Mouse (Mus musculus) thymus, postnatal 4 days (tissue): ENCODE results near the gene Plpp1.
A peak's percentile ranks its signal among the peaks of the same experiment; 100 is the strongest.

Source experiments
- DNase-seq: peaks from one replicate; pipeline ENCODE4 v3.0.0; 2021

The Plpp1 gene

DNA sequence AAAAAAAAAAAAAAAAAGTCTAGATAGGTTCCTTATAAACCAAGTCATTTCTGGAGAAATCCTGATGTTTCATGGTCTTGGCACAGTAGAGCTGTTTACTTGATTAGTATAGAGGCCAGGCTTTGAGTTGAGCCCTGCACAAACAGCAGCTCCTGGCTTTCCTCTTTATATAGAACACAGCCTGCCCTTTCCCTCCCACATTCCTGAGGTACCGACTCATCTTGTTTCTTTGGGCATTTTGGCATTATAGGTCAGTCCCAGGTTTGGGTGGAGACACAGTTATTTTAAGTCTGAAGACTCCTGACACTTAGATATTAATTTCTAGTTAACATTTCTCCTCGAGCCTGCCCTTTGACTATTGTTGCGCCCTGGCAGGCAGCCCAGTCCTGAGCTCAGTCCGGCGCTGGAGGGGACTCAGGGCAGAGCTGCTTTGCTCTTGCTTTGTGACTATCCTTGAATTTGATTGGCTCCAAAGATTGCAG, 61.3 kb downstream of the Plpp1 start:
- no peak for DNase-seq

- no peak for DNase-seq
Observed at GRCm38 (mm10) chr13:112862342-112862741, 61.8 kb downstream of the Plpp1 start.

- no peak for DNase-seq
Observed at GRCm38 (mm10) chr13:112862978-112863677, 62.5 kb downstream of the Plpp1 start.

DNA sequence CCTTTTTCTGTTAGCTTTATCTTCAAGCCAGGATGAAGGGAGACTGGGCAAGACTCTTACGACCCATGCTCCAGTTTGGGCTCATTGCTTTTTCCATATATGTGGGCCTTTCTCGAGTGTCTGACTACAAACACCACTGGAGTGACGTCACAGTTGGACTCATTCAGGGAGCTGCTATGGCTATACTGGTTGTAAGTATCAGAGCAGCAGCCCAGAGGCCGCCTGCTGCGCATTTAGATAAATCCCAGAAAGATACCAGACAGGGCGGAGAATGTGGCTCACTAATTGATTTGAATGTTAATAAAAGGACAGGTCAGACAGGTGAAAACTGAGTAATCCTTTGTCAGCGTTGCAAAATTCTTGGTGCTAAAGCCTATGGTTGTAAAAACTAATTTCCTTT, 66.2 kb downstream of the Plpp1 start:
- no peak for DNase-seq

DNA sequence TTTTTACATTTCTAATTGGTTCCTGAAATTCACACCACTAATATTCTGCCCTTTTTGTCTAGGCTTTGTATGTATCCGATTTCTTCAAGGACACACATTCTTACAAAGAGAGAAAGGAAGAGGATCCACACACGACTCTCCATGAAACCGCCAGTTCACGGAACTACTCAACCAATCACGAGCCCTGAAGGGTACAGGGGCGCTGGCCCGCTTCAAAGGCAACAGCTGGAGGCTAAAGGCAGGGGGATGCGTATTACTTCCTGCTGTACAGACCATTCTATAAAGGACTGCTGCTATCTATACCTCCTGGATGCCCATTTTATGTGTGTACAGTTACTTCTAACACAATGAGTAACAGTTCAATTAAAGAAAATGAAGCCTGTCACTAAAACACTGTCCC, 66.8 kb downstream of the Plpp1 start:
- no peak for DNase-seq

DNA sequence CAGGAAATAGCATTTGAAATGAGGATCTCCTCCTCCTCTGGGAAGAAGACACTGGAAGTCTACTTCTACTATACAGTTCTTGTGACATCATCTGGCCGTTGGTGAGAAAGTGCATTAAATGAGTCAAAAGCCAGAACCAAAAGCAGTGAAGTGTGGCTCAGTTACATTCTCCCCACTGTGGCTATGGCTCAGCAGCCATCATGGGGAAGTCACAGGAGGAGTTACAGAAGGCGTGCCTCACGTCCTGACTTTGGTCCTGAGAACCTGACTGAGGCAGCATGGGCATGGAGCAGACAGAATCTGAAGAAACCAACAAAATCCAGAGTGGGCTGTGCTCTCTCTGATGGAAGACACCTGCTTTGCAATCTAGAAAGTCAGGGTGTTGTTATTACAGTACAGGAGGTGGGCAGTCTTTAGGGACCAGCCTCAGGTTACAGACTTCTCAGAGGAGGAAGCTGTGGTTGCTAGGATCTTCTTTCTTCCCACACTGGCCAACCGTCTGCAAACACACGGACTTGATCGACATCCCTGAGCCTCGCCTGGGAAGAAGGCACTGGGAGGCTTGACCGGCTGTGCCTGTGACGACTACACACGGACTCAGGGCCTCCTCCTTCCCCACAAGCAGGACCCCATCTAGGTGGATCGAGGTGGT, 69.6 kb downstream of the Plpp1 start:
- DNase-seq = no peak

DNA sequence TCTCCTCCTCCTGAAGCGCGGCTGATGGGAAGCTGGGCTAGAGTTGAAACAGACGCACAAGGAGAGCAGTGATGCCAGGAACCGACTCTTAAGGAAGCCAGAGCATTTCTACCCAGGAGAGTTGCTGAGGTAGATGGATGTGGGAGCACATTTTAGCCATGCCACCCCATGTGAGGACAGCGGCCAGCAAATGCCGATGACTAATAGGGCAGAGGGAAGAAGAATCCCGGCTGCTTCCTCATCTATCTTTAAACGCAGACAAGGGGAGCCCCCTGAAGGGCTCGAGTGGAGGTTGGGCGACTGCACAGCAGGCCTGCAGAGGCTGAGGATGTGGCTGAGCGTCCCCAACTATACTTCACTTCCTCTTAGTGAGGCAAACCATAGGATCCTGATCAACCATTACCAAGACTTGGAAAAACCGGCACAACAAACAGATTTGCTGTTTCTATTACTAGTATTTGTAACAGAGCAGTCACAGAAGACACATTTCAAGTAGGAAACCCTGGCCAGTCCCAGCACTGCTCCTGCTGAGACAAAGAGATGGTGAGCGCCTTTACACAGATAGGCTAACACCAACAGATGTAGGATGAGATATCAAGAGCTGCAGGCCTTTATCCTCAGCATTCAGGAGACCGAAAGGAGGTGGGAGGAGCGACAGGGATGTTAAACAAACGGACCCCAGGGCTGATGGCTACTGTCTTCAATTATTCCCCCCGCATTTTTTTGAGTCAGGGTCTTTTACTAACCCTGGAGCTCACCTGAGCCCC, 71.1 kb downstream of the Plpp1 start:
- no peak for DNase-seq

- no peak for DNase-seq
Observed at GRCm38 (mm10) chr13:112887234-112887633, 86.6 kb downstream of the Plpp1 start.

DNA sequence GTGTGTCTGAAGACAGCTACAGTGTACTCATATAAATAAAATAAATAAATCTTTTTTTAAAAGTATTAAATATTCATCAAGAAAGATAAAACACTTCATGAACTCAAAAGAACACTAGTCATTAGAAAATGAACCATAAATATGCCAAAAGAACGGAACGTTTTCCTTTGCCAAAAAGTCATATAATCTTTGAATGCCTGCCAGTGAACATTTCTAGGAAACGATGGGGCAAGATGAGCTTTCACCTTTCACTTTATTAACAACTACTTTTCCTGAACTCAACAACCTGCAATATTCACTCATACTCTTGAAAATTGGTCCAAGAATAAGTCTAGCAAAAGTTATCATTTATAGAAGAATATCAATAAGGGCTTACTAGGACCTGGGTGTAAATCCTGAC, 101.6 kb downstream of the Plpp1 start:
- no peak for DNase-seq

- peak; percentile 49 for DNase-seq
Observed at GRCm38 (mm10) chr13:112909663-112910062, 109.1 kb downstream of the Plpp1 start.

DNA sequence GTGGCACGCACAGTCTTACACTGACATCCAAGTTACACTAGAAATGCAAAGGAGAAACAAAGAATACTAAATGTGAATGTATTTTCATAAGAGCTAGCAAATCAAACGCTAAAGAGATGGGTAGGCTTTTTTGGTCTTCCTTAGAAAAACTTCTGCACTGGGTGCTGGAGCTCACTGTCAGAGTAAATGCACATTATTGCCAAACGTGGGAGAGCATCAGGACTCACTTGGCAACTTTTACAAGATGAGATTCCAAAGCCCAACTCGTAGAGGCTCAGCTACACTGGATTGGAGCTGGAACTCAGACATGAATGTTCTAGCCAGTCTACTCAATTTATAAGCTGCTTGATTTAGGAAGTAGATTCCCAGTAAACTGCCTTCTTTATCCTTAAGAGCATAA, 109.8 kb downstream of the Plpp1 start:
- no peak for DNase-seq
